Mouse (Mus musculus): ENCODE data around the gene Kansl1.

GRCm38 (mm10) chr11:104318940-104319781 is 149.5 kb downstream of the Kansl1 start:
- TF ChIP-seq CTCF (IDR thresholded peaks at IDR 0.05; ENCODE audit: insufficient read depth, low read depth, low read length) (no peak), POLR2A (IDR thresholded peaks at IDR 0.05; ENCODE audit: insufficient read depth, low read depth, low read length) (no peak)
